Mouse (Mus musculus) stomach, postnatal 0 days (tissue): Measurements from ENCODE around the gene Ttll9. TPM values are rescaled to one million over a fixed set of nuclear protein-coding genes. Genes with fewer than 3 reads are reported as not detected.

Experiments used
- ATAC-seq: fragments of 200-750 bp; cut with Nextera tagmentation; 2 replicates; pipeline ENCODE4 v1.8.0; 2017; ENCODE audit not compliant: low FRiP score, low TSS enrichment
- DNase-seq: peaks from one replicate; pipeline ENCODE4 v3.0.0-alpha.2; 2016; ENCODE audit warnings: low spot score
- H3K27ac ChIP-seq: fragments of 300-500 bp; sonication (generic); replicated peaks from 2 replicates; pipeline ENCODE4 v1.5.1; 2014; ENCODE audit warnings: mild to moderate bottlenecking, control low read depth
- H3K27me3 ChIP-seq: fragments of 300-500 bp; sonication (generic); 2 replicates; pipeline ENCODE4 v1.6.1; 2014; ENCODE audit warnings: low read length; ENCODE audit not compliant: control insufficient read depth, insufficient read depth
- H3K36me3 ChIP-seq: fragments of 300-500 bp; sonication (generic); 2 replicates; pipeline ENCODE4 v1.6.1; 2014; ENCODE audit warnings: low read length, mixed read lengths; ENCODE audit not compliant: control insufficient read depth, insufficient read depth
- H3K4me1 ChIP-seq: fragments of 300-500 bp; sonication (generic); replicated peaks from 2 replicates; pipeline ENCODE4 v1.6.1; 2014; ENCODE audit warnings: antibody characterized with exemption; ENCODE audit not compliant: control insufficient read depth, insufficient read depth
- H3K4me2 ChIP-seq: fragments of 300-500 bp; sonication (generic); replicated peaks from 2 replicates; pipeline ENCODE4 v1.6.1; 2014; ENCODE audit warnings: low read depth, mild to moderate bottlenecking, control low read depth, moderate library complexity
- H3K4me3 ChIP-seq: fragments of 300-500 bp; sonication (generic); 2 replicates; pipeline ENCODE4 v1.5.1; 2014; ENCODE audit warnings: low read depth, low read length, control low read depth
- H3K9ac ChIP-seq: fragments of 300-500 bp; sonication (generic); 2 replicates; pipeline ENCODE4 v1.6.1; 2014; ENCODE audit warnings: mild to moderate bottlenecking, low read length, control low read depth, mixed read lengths
- H3K9me3 ChIP-seq: fragments of 300-500 bp; sonication (generic); 2 replicates; pipeline ENCODE4 v1.6.1; 2016; ENCODE audit warnings: low read length; ENCODE audit not compliant: control insufficient read depth
- CTCF ChIP-seq: IDR thresholded peaks from 2 replicates; pipeline ENCODE4 v1.5.1; 2016; ENCODE audit warnings: antibody characterized with exemption, low read depth, mild to moderate bottlenecking, moderate library complexity
- EP300 ChIP-seq: optimal IDR thresholded peaks from 2 replicates; pipeline ENCODE3; 2016; ENCODE audit warnings: antibody characterized with exemption
- WGBS: fragments of 180-500 bp; shearing (Covaris S2); extraction: QIAGEN DNeasy Blood & Tissue Kit; methylation state at CpG from one replicate; pipeline ENCODE4 v1.1.7; 2014; 5-methylcytosine and 5-hydroxymethylcytosine counted together
- polyA plus RNA-seq: library from polyadenylated mRNA; unstranded; fragments of >200 nt; fragmentation: Nextera tagmentation; extraction: Ambion mirVana; gene quantifications from 2 replicates; pipeline ENCODE4 v1.2.1, GENCODE M21; 2015

The Ttll9 gene
- polyA plus RNA-seq, 1 experiment from 2014 or later: not detected

GRCm38 (mm10) chr2:153051537-153051936 lies 89.3 kb downstream of the Ttll9 start:
- no peaks in the 10 kb centered on the region for H3K4me1 ChIP-seq
- TF ChIP-seq CTCF (no peak), EP300 (no peak)
- no peak overlapping the region for H3K9ac ChIP-seq
- H3K4me2 ChIP-seq: no peak overlapping the region
- ATAC-seq (no peak), DNase-seq (no peak)
- H3K9me3 ChIP-seq: no peaks in the 10 kb centered on the region
- H3K36me3 ChIP-seq: no peaks in the 10 kb centered on the region
- 78% methylated on average over 9 of the region's 9 CpGs for WGBS
- no peak overlapping the region for H3K27ac ChIP-seq
- H3K27me3 ChIP-seq: no peaks in the 10 kb centered on the region
- no peak overlapping the region for H3K4me3 ChIP-seq

- WGBS: 7% methylated on average over 30 of the region's 30 CpGs
Observed at GRCm38 (mm10) chr2:153052700-153053351, 90.5 kb downstream of the Ttll9 start.

GRCm38 (mm10) chr2:153053896-153054295 lies 91.6 kb downstream of the Ttll9 start:
- TF ChIP-seq EP300 (no peak), CTCF (no peak)
- WGBS: 85% methylated on average over 8 of the region's 8 CpGs
- Histone ChIP-seq H3K4me2 (no peak overlapping the region), H3K9ac (no peak overlapping the region), H3K27me3 (no peaks in the 10 kb centered on the region), H3K36me3 (no peaks in the 10 kb centered on the region), H3K9me3 (no peaks in the 10 kb centered on the region), H3K27ac (no peak overlapping the region), H3K4me1 (no peaks in the 10 kb centered on the region), H3K4me3 (no peak overlapping the region)
- DNase-seq (no peak), ATAC-seq (no peak)

More at GRCm38 (mm10) chr2:153052700-153053351, 90.5 kb downstream of the Ttll9 start:
- no peaks in the 10 kb centered on the region for H3K9me3 ChIP-seq
- H3K36me3 ChIP-seq: no peaks in the 10 kb centered on the region
- TF ChIP-seq CTCF (peak; percentile 24), EP300 (no peak)
- no peak overlapping the region for H3K4me3 ChIP-seq
- H3K27me3 ChIP-seq: no peaks in the 10 kb centered on the region
- no peak overlapping the region for H3K27ac ChIP-seq
- no peak overlapping the region for H3K9ac ChIP-seq
- no peak for ATAC-seq
- no peak for DNase-seq
- H3K4me2 ChIP-seq: no peak overlapping the region
- H3K4me1 ChIP-seq: no peaks in the 10 kb centered on the region

- Histone ChIP-seq H3K9ac (no peak overlapping the region), H3K27me3 (no peaks in the 10 kb centered on the region), H3K4me3 (no peak overlapping the region), H3K4me2 (no peak overlapping the region), H3K4me1 (no peaks in the 10 kb centered on the region), H3K36me3 (no peaks in the 10 kb centered on the region), H3K27ac (no peak overlapping the region), H3K9me3 (no peaks in the 10 kb centered on the region)
- WGBS: 61% methylated on average over 6 of the region's 6 CpGs
- DNase-seq (no peak), ATAC-seq (no peak)
- TF ChIP-seq CTCF (peak; percentile 41), EP300 (no peak)
Observed at GRCm38 (mm10) chr2:153055270-153055920, 93.1 kb downstream of the Ttll9 start.

Other genes starting within 250 kb of the Ttll9 start
- 191 and 228 TPM in 2 replicates for gene Id1, start 226.2 kb upstream of the Ttll9 start, polyA plus RNA-seq
- gene Cox4i2, start 208.3 kb upstream of the Ttll9 start, polyA plus RNA-seq: 9.8 and 10.6 TPM in 2 replicates
- 45.6 and 48.7 TPM in 2 replicates for gene Bcl2l1, start 130.8 kb upstream of the Ttll9 start, polyA plus RNA-seq
- gene Tpx2, start 114.5 kb upstream of the Ttll9 start, polyA plus RNA-seq: 14.0 and 17.7 TPM in 2 replicates
- gene Mylk2, start 51.1 kb upstream of the Ttll9 start, polyA plus RNA-seq: 0.02 TPM in 1 of 2 replicates, not detected in the other
- gene Foxs1, start 29.3 kb upstream of the Ttll9 start, polyA plus RNA-seq: 2.3 and 2.6 TPM in 2 replicates
- gene Dusp15, start 10.8 kb upstream of the Ttll9 start, polyA plus RNA-seq: 0.27 and 0.36 TPM in 2 replicates
- 66.0 and 66.8 TPM in 2 replicates for gene Pdrg1, start 52.9 kb downstream of the Ttll9 start, polyA plus RNA-seq
- gene Xkr7, start 69.4 kb downstream of the Ttll9 start, polyA plus RNA-seq: 0.04 TPM in 1 of 2 replicates, not detected in the other
- 1.1 and 1.2 TPM in 2 replicates for gene Ccm2l, start 103.5 kb downstream of the Ttll9 start, polyA plus RNA-seq
- gene Hck, start 146.0 kb downstream of the Ttll9 start, polyA plus RNA-seq: 3.2 and 3.6 TPM in 2 replicates
- 44.0 and 45.6 TPM in 2 replicates for gene Tm9sf4, start 198.8 kb downstream of the Ttll9 start, polyA plus RNA-seq